Mouse (Mus musculus) stomach, postnatal 0 days (tissue): ENCODE measurements around the gene Arntl. TPM values are rescaled to one million over a fixed set of nuclear protein-coding genes. Genes with fewer than 3 reads are reported as not detected.
A peak's percentile ranks its signal among the peaks of the same experiment; 100 is the strongest.

Source experiments
- ATAC-seq: fragments of 200-750 bp; cut with Nextera tagmentation; 2 replicates; pipeline ENCODE4 v1.8.0; 2017; ENCODE audit not compliant: low FRiP score, low TSS enrichment
- DNase-seq: peaks from one replicate; pipeline ENCODE4 v3.0.0-alpha.2; 2016; ENCODE audit warnings: low spot score
- H3K27ac ChIP-seq: fragments of 300-500 bp; sonication (generic); replicated peaks from 2 replicates; pipeline ENCODE4 v1.5.1; 2014; ENCODE audit warnings: mild to moderate bottlenecking, control low read depth
- H3K27me3 ChIP-seq: fragments of 300-500 bp; sonication (generic); 2 replicates; pipeline ENCODE4 v1.6.1; 2014; ENCODE audit warnings: low read length; ENCODE audit not compliant: control insufficient read depth, insufficient read depth
- H3K36me3 ChIP-seq: fragments of 300-500 bp; sonication (generic); 2 replicates; pipeline ENCODE4 v1.6.1; 2014; ENCODE audit warnings: low read length, mixed read lengths; ENCODE audit not compliant: control insufficient read depth, insufficient read depth
- H3K4me1 ChIP-seq: fragments of 300-500 bp; sonication (generic); replicated peaks from 2 replicates; pipeline ENCODE4 v1.6.1; 2014; ENCODE audit warnings: antibody characterized with exemption; ENCODE audit not compliant: control insufficient read depth, insufficient read depth
- H3K4me2 ChIP-seq: fragments of 300-500 bp; sonication (generic); replicated peaks from 2 replicates; pipeline ENCODE4 v1.6.1; 2014; ENCODE audit warnings: low read depth, mild to moderate bottlenecking, control low read depth, moderate library complexity
- H3K4me3 ChIP-seq: fragments of 300-500 bp; sonication (generic); 2 replicates; pipeline ENCODE4 v1.5.1; 2014; ENCODE audit warnings: low read depth, low read length, control low read depth
- H3K9ac ChIP-seq: fragments of 300-500 bp; sonication (generic); 2 replicates; pipeline ENCODE4 v1.6.1; 2014; ENCODE audit warnings: mild to moderate bottlenecking, low read length, control low read depth, mixed read lengths
- H3K9me3 ChIP-seq: fragments of 300-500 bp; sonication (generic); 2 replicates; pipeline ENCODE4 v1.6.1; 2016; ENCODE audit warnings: low read length; ENCODE audit not compliant: control insufficient read depth
- CTCF ChIP-seq: IDR thresholded peaks from 2 replicates; pipeline ENCODE4 v1.5.1; 2016; ENCODE audit warnings: antibody characterized with exemption, low read depth, mild to moderate bottlenecking, moderate library complexity
- EP300 ChIP-seq: optimal IDR thresholded peaks from 2 replicates; pipeline ENCODE3; 2016; ENCODE audit warnings: antibody characterized with exemption
- WGBS: fragments of 180-500 bp; shearing (Covaris S2); extraction: QIAGEN DNeasy Blood & Tissue Kit; methylation state at CpG from one replicate; pipeline ENCODE4 v1.1.7; 2014; 5-methylcytosine and 5-hydroxymethylcytosine counted together
- polyA plus RNA-seq: library from polyadenylated mRNA; unstranded; fragments of >200 nt; fragmentation: Nextera tagmentation; extraction: Ambion mirVana; gene quantifications from 2 replicates; pipeline ENCODE4 v1.2.1, GENCODE M21; 2015

Arntl gene
- polyA plus RNA-seq, 1 experiment from 2014 or later, result 6.6 TPM

DNA sequence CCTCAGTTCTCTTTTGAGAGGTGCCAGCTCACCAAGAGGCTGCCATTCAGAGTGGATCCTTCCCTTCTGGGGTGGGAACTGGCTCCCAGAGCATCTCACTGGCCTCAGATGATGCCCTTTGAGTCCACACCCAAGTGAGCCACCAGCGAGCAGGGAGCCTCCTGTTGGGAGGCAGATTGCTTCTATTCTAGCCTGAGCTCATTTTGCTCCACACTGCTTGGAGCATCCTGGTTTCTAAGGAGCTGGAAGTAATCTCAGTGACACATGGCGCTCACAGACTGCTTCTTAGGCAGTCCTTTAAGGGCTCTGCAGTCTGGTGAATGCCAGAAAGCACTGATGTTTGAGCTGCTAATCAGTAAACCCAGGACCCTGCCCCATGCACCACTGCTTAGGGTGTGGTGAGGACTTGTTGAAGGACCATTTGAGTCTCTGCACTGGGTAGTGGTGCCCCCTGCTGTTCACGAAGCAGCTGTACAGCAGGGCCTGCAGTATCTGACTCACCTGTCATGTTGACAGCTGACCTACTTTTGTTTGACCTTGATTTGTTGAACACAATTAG, 43.2 kb downstream of the Arntl start:
- 38% methylated on average over 3 of the region's 3 CpGs for WGBS
- DNase-seq (peak; percentile 78), ATAC-seq (peak; percentile 80)
- Histone ChIP-seq H3K36me3 (no peaks in the 10 kb centered on the region), H3K4me2 (no peak overlapping the region), H3K4me1 (peaks cover 15% of the 10 kb centered on the region), H3K27ac (peak overlapping the region; percentile 41), H3K9ac (no peak overlapping the region), H3K4me3 (no peak overlapping the region), H3K9me3 (no peaks in the 10 kb centered on the region), H3K27me3 (no peaks in the 10 kb centered on the region)
- TF ChIP-seq EP300, result no peak
- peak; percentile 92 for TF ChIP-seq CTCF

DNA sequence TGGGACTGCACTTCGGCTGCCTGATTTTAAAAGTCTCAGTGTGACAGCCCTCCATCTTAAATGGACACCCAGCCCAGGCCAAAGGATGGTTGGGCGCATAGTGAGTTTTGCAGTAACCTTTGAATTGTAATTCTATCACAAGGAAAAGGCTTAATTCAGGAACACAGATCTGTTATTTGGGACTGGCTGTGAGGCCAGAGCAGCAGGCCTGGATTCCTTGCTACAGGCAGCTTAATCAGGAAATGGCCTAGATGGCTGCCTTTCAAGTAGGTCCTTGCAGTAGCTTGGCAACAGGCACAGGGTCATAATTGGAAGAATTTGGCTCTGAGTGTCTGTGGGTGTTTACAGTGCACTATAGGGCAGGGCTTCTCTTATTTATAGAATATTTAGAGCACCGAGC, 43.7 kb downstream of the Arntl start:
- peak overlapping the region; percentile 41 for H3K27ac ChIP-seq
- no peak overlapping the region for H3K4me2 ChIP-seq
- no peak for DNase-seq
- no peak overlapping the region for H3K9ac ChIP-seq
- WGBS, result 32% methylated on average over 3 of the region's 3 CpGs
- no peaks in the 10 kb centered on the region for H3K36me3 ChIP-seq
- H3K4me1 ChIP-seq, result peaks cover 15% of the 10 kb centered on the region
- H3K4me3 ChIP-seq, result no peak overlapping the region
- H3K27me3 ChIP-seq, result no peaks in the 10 kb centered on the region
- no peaks in the 10 kb centered on the region for H3K9me3 ChIP-seq
- ATAC-seq, result no peak; the same call in 1 of the 2 replicates
- no peak for TF ChIP-seq EP300
- no peak for TF ChIP-seq CTCF

- H3K36me3 ChIP-seq, result no peaks in the 10 kb centered on the region
- no peak for TF ChIP-seq CTCF
- TF ChIP-seq EP300, result no peak
- H3K27me3 ChIP-seq, result no peaks in the 10 kb centered on the region
- no peak overlapping the region for H3K4me3 ChIP-seq
- H3K9ac ChIP-seq, result no peak overlapping the region
- no peaks in the 10 kb centered on the region for H3K9me3 ChIP-seq
- ATAC-seq (no peak), DNase-seq (no peak)
- no peak overlapping the region for H3K4me2 ChIP-seq
- H3K4me1 ChIP-seq, result peaks cover 15% of the 10 kb centered on the region
- WGBS, result 54% methylated on average over 6 of the region's 6 CpGs
- peak overlapping the region; percentile 41 for H3K27ac ChIP-seq
Measured at GRCm38 (mm10) chr7:113251554-113251953, 44.3 kb downstream of the Arntl start.

GRCm38 (mm10) chr7:113253777-113254405, 46.6 kb downstream of the Arntl start:
- Histone ChIP-seq H3K4me3 (no peak overlapping the region), H3K4me1 (peaks cover 15% of the 10 kb centered on the region), H3K9me3 (no peaks in the 10 kb centered on the region), H3K27ac (0 out of 2 replicates have a peak overlapping the region, but pooled peaks have one; percentile 30), H3K9ac (no peak overlapping the region), H3K36me3 (no peaks in the 10 kb centered on the region), H3K27me3 (no peaks in the 10 kb centered on the region), H3K4me2 (no peak overlapping the region)
- DNase-seq (peak; percentile 81), ATAC-seq (peak; percentile 87)
- TF ChIP-seq EP300 (no peak), CTCF (no peak)
- WGBS, result 78% methylated on average over 7 of the region's 7 CpGs

DNA sequence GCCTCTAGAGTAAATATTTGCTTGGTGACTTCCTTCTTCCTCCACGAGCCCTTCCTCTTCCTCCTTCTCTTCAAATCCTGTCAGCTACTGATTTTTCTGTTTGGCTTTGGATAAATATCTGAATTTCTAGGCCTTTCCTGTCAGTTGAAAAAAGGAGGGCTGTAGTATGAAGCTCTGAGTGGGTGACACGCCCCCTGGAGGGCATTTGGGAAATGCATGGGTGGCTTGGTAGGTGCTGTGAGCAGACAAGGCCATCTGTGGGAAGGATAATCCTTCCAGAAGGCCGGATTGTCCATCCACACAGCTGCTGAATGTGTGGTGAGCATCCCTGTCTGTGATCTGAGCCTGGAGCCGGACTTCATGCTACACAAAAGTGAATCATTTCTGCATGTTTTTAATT, 48.8 kb downstream of the Arntl start:
- Histone ChIP-seq H3K27me3 (no peaks in the 10 kb centered on the region), H3K4me1 (peaks cover 8% of the 10 kb centered on the region; the same call in 1 of the 2 replicates), H3K9ac (no peak overlapping the region), H3K27ac (no peak overlapping the region), H3K4me2 (no peak overlapping the region), H3K9me3 (no peaks in the 10 kb centered on the region), H3K4me3 (no peak overlapping the region), H3K36me3 (no peaks in the 10 kb centered on the region)
- peak; percentile 59 for DNase-seq
- 45% methylated on average over 4 of the region's 4 CpGs for WGBS
- TF ChIP-seq CTCF, result peak; percentile 77
- TF ChIP-seq EP300, result no peak
- ATAC-seq, result no peak

GRCm38 (mm10) chr7:113258430-113258829, 51.2 kb downstream of the Arntl start:
- Histone ChIP-seq H3K9ac (no peak overlapping the region), H3K4me1 (0 out of 2 replicates have a peak, but pooled peaks cover 4% of the 10 kb centered on the region), H3K27ac (no peak overlapping the region), H3K4me3 (no peak overlapping the region), H3K9me3 (no peaks in the 10 kb centered on the region), H3K27me3 (no peaks in the 10 kb centered on the region), H3K36me3 (no peaks in the 10 kb centered on the region), H3K4me2 (no peak overlapping the region)
- DNase-seq (no peak), ATAC-seq (no peak)
- TF ChIP-seq EP300 (no peak), CTCF (peak; percentile 68)
- 72% methylated on average over 4 of the region's 4 CpGs for WGBS
